Mouse (Mus musculus) brain, embryonic 18.5 days (tissue): ENCODE measurements at regions not wholly inside any gene's neighbourhood (a gene's known extent, or its start where the extent isn't known, plus 50 kb on each side); places are given as distances from the start of the nearest gene placed in this dataset.

Experiments used
- DNase-seq: peaks from one replicate; pipeline ENCODE4 v3.0.0-alpha.2; 2012; ENCODE audit warnings: low read depth, low spot score

GRCm38 (mm10) chr3:149330041-149330440, 339.7 kb upstream of the Adgrl2 start:
- no peak for DNase-seq

- DNase-seq = no peak
These were observed 339.3 kb upstream of the Adgrl2 start for GRCm38 (mm10) chr3:149329615-149330014.

- no peak for DNase-seq
These were observed 336.3 kb upstream of the Adgrl2 start for GRCm38 (mm10) chr3:149326664-149327063.

- DNase-seq = no peak
These were observed 333.7 kb upstream of the Adgrl2 start for GRCm38 (mm10) chr3:149324088-149324487.

GRCm38 (mm10) chr3:149318728-149319127, 328.4 kb upstream of the Adgrl2 start:
- DNase-seq = no peak

- no peak for DNase-seq
These were observed 323.9 kb upstream of the Adgrl2 start for GRCm38 (mm10) chr3:149314258-149314657.

- DNase-seq = no peak
These were observed 322.9 kb upstream of the Adgrl2 start for GRCm38 (mm10) chr3:149313217-149313616.

GRCm38 (mm10) chr3:149311576-149311975, 321.2 kb upstream of the Adgrl2 start:
- no peak for DNase-seq

- no peak for DNase-seq
These were observed 316.4 kb upstream of the Adgrl2 start for GRCm38 (mm10) chr3:149306709-149307108.

GRCm38 (mm10) chr3:149306291-149306690, 315.9 kb upstream of the Adgrl2 start:
- DNase-seq = no peak

- DNase-seq = no peak
These were observed 315.1 kb upstream of the Adgrl2 start for GRCm38 (mm10) chr3:149305440-149305839.

GRCm38 (mm10) chr3:149305011-149305413, 314.7 kb upstream of the Adgrl2 start:
- DNase-seq = no peak

GRCm38 (mm10) chr3:149303418-149303817, 313.1 kb upstream of the Adgrl2 start:
- DNase-seq = no peak

- no peak for DNase-seq
These were observed 309.6 kb upstream of the Adgrl2 start for GRCm38 (mm10) chr3:149300002-149300401.

- no peak for DNase-seq
These were observed 306.1 kb upstream of the Adgrl2 start for GRCm38 (mm10) chr3:149296419-149296962.

GRCm38 (mm10) chr3:149295942-149296341, 305.6 kb upstream of the Adgrl2 start:
- DNase-seq = peak; percentile 20

- no peak for DNase-seq
These were observed 305.0 kb upstream of the Adgrl2 start for GRCm38 (mm10) chr3:149295257-149295831.

GRCm38 (mm10) chr3:149294445-149294844, 304.1 kb upstream of the Adgrl2 start:
- DNase-seq = no peak

GRCm38 (mm10) chr3:149292459-149292858, 302.1 kb upstream of the Adgrl2 start:
- DNase-seq = no peak

GRCm38 (mm10) chr3:149291473-149291872, 301.1 kb upstream of the Adgrl2 start:
- DNase-seq = no peak

- DNase-seq = no peak
These were observed 299.9 kb upstream of the Adgrl2 start for GRCm38 (mm10) chr3:149290228-149290627.

GRCm38 (mm10) chr3:149287080-149287479, 296.7 kb upstream of the Adgrl2 start:
- DNase-seq = no peak

- DNase-seq = no peak
These were observed 294.6 kb upstream of the Adgrl2 start for GRCm38 (mm10) chr3:149284976-149285375.
